Mouse (Mus musculus) thymus, adult 2 months (tissue): ENCODE data around the gene Mfsd4b5.

ENCODE experiments used
- CTCF ChIP-seq: fragments of 200-500 bp; IDR thresholded peaks from 2 replicates; pipeline ENCODE4 v1.5.1; 2012; ENCODE audit warnings: mild to moderate bottlenecking, control low read depth, low read length, moderate library complexity, borderline replicate concordance; ENCODE audit not compliant: control insufficient read depth, poor library complexity, insufficient read depth; ENCODE audit errors: extremely low read depth
- POLR2A ChIP-seq: fragments of 200-500 bp; IDR thresholded peaks from 2 replicates; pipeline ENCODE4 v1.6.1; 2012; ENCODE audit warnings: mild to moderate bottlenecking, low read length, control low read depth, moderate library complexity; ENCODE audit not compliant: control insufficient read depth, poor library complexity, insufficient read depth; ENCODE audit errors: extremely low read depth

- TF ChIP-seq CTCF (no peak), POLR2A (no peak)
These were observed 77.5 kb downstream of the Mfsd4b5 start for GRCm38 (mm10) chr10:39908768-39909441.
